Mouse (Mus musculus) spleen, adult 2 months (tissue): ENCODE results near the gene Lrrc8c.

Source experiments
- CTCF ChIP-seq: fragments of 200-500 bp; IDR thresholded peaks from 2 replicates; pipeline ENCODE4 v1.5.1; 2011; ENCODE audit warnings: mild to moderate bottlenecking, inconsistent platforms; ENCODE audit not compliant: insufficient read depth, insufficient read length, insufficient replicate concordance; ENCODE audit errors: extremely low read depth
- POLR2A ChIP-seq: fragments of 200-500 bp; IDR thresholded peaks from 2 replicates; pipeline ENCODE4 v1.6.1; 2011; ENCODE audit warnings: low read depth, low read length, inconsistent platforms

GRCm38 (mm10) chr5:105655100-105655734, 136.0 kb downstream of the Lrrc8c start:
- no peak for TF ChIP-seq CTCF
- TF ChIP-seq POLR2A: no peak
